Mouse (Mus musculus) cerebellum, adult 18-20 months (tissue): ENCODE data around the gene Gm49425.
A peak's percentile ranks its signal among the peaks of the same experiment; 100 is the strongest.

Experiments
- DNase-seq, 2 experiments: peaks; one replicate each; pipeline ENCODE4 v3.0.0; 2021

Gm49425 gene

GRCm38 (mm10) chr15:101485911-101486635, 31.0 kb downstream of the Gm49425 start:
- DNase-seq: no peak

GRCm38 (mm10) chr15:101484939-101485338, 32.1 kb downstream of the Gm49425 start:
- DNase-seq: no peak

- no peak for DNase-seq
Measured at GRCm38 (mm10) chr15:101483646-101484045, 33.4 kb downstream of the Gm49425 start.

- DNase-seq: no peak
Measured at GRCm38 (mm10) chr15:101482056-101482455, 35.0 kb downstream of the Gm49425 start.

GRCm38 (mm10) chr15:101479666-101480060, 37.4 kb downstream of the Gm49425 start:
- no peak for DNase-seq

- DNase-seq: peak; percentile 20 to 35
Measured at GRCm38 (mm10) chr15:101479007-101479665, 37.9 kb downstream of the Gm49425 start.

GRCm38 (mm10) chr15:101472952-101473528, 44.0 kb downstream of the Gm49425 start, which contains the start of gene Krt86:
Gene Krt86 (plus strand): TSS chr15:101473478.
- no peak for DNase-seq

GRCm38 (mm10) chr15:101469093-101469492, 48.0 kb downstream of the Gm49425 start:
- no peak for DNase-seq
